In genomic region chr3:54530251-54530650, GRCm38 (mm10) we compare ENCODE assay signal across 23 mouse cellular contexts.
"Had no signal": no experiment of that assay in that cellular context is flagged by ENCODE, and none has a peak within 500 bp of the region (broad histone marks: within the 10 kb centered on the region; RNA-seq: fewer than 3 reads in every experiment).

No protein-coding gene starts in this region.

- ATAC-seq: liver, embryonic 12.5 days; midbrain, embryonic 13.5 days; midbrain, embryonic 16.5 days had no signal

- H3K36me3 ChIP-seq: kidney, embryonic 15.5 days; limb, embryonic 12.5 days; liver, embryonic 12.5 days; liver, embryonic 15.5 days; lung, embryonic 15.5 days; midbrain, embryonic 10.5 days; midbrain, embryonic 13.5 days; neural tube, embryonic 13.5 days had no signal

- H3K4me3 ChIP-seq: kidney, embryonic 15.5 days; left cerebral cortex, adult 2 months; limb, embryonic 12.5 days; liver, embryonic 12.5 days; liver, embryonic 15.5 days; lung, embryonic 15.5 days; megakaryocyte, embryonic 14.5 days; midbrain, embryonic 10.5 days; midbrain, embryonic 13.5 days; myocyte; neural tube, embryonic 13.5 days had no signal

- H3K9ac ChIP-seq: kidney, embryonic 15.5 days; limb, embryonic 12.5 days; liver, embryonic 12.5 days; liver, embryonic 15.5 days; lung, embryonic 15.5 days; midbrain, embryonic 13.5 days; neural tube, embryonic 13.5 days had no signal

- H3K4me2 ChIP-seq: kidney, embryonic 15.5 days; limb, embryonic 12.5 days; liver, embryonic 12.5 days; liver, embryonic 15.5 days; lung, embryonic 15.5 days; midbrain, embryonic 13.5 days; neural tube, embryonic 13.5 days had no signal

- H3K9me3 ChIP-seq: liver, embryonic 15.5 days had no signal

- H3K27ac ChIP-seq: kidney, embryonic 15.5 days; left cerebral cortex, adult 2 months; limb, embryonic 12.5 days; liver, embryonic 12.5 days; liver, embryonic 15.5 days; lung, embryonic 15.5 days; midbrain, embryonic 10.5 days; midbrain, embryonic 13.5 days; neural tube, embryonic 13.5 days; stomach, postnatal 0 days had no signal

- DNase-seq: kidney, adult 18-20 months; layer of hippocampus, postnatal 36 days; liver; lung, adult 18-20 months; lung, postnatal 10 days; lung, postnatal 36 days; retina, postnatal 1 day; thymus, adult 2 months; thymus, postnatal 14 days; thymus, postnatal 4 days had no signal

- H3K27me3 ChIP-seq: kidney, embryonic 15.5 days; limb, embryonic 12.5 days; liver, embryonic 12.5 days; liver, embryonic 15.5 days; lung, embryonic 15.5 days; megakaryocyte, embryonic 14.5 days; midbrain, embryonic 13.5 days; neural tube, embryonic 13.5 days had no signal

- H3K4me1 ChIP-seq: limb, embryonic 12.5 days; liver, embryonic 12.5 days; liver, embryonic 15.5 days; lung, embryonic 15.5 days; megakaryocyte, embryonic 14.5 days; neural tube, embryonic 13.5 days had no signal
